Mouse (Mus musculus) hindlimb bud, embryonic 11.5 days (tissue): ENCODE data around the gene Mei4.

Source experiments
- DNase-seq: peaks from one replicate; pipeline ENCODE4 v3.0.0-alpha.2; 2012; ENCODE audit warnings: low read depth, low spot score; ENCODE audit errors: extremely low spot score

Mei4 gene

GRCm38 (mm10) chr9:81863181-81863887 is at the start of gene Mei4:
Gene Mei4, plus strand, starts transcription at chr9:81863670.
- DNase-seq: peak; percentile 30

GRCm38 (mm10) chr9:81819715-81820373 is 43.6 kb upstream of the Mei4 start:
- no peak for DNase-seq

GRCm38 (mm10) chr9:81827560-81827959 is 35.9 kb upstream of the Mei4 start:
- DNase-seq: no peak

- no peak for DNase-seq
These were observed 29.4 kb upstream of the Mei4 start for GRCm38 (mm10) chr9:81834056-81834455.

GRCm38 (mm10) chr9:81858861-81859260 is 4.6 kb upstream of the Mei4 start:
- DNase-seq: no peak

GRCm38 (mm10) chr9:81863888-81864234 is 391 bp downstream of the Mei4 start:
- no peak for DNase-seq

- no peak for DNase-seq
These were observed 2.6 kb downstream of the Mei4 start for GRCm38 (mm10) chr9:81866032-81866431.

GRCm38 (mm10) chr9:81921456-81921855 is 58.0 kb downstream of the Mei4 start:
- DNase-seq: no peak

GRCm38 (mm10) chr9:81924744-81925143 is 61.3 kb downstream of the Mei4 start:
- DNase-seq: no peak

GRCm38 (mm10) chr9:81940533-81940932 is 77.1 kb downstream of the Mei4 start:
- no peak for DNase-seq

- no peak for DNase-seq
These were observed 82.2 kb downstream of the Mei4 start for GRCm38 (mm10) chr9:81945624-81946023.

GRCm38 (mm10) chr9:81956858-81957257 is 93.4 kb downstream of the Mei4 start:
- no peak for DNase-seq

- no peak for DNase-seq
These were observed 94.4 kb downstream of the Mei4 start for GRCm38 (mm10) chr9:81957842-81958241.

- no peak for DNase-seq
These were observed 103.3 kb downstream of the Mei4 start for GRCm38 (mm10) chr9:81966765-81967164.

GRCm38 (mm10) chr9:81968935-81969334 is 105.5 kb downstream of the Mei4 start:
- DNase-seq: no peak

- DNase-seq: no peak
These were observed 119.0 kb downstream of the Mei4 start for GRCm38 (mm10) chr9:81982461-81982860.

- DNase-seq: no peak
These were observed 149.5 kb downstream of the Mei4 start for GRCm38 (mm10) chr9:82012991-82013390.

- no peak for DNase-seq
These were observed 179.1 kb downstream of the Mei4 start for GRCm38 (mm10) chr9:82042515-82043056.

GRCm38 (mm10) chr9:82044517-82044916 is 181.0 kb downstream of the Mei4 start:
- no peak for DNase-seq

GRCm38 (mm10) chr9:82073832-82074231 is 210.4 kb downstream of the Mei4 start:
- no peak for DNase-seq

- DNase-seq: no peak
These were observed 211.8 kb downstream of the Mei4 start for GRCm38 (mm10) chr9:82075270-82075669.

GRCm38 (mm10) chr9:82096409-82096808 is 232.9 kb downstream of the Mei4 start:
- no peak for DNase-seq
